Mouse (Mus musculus) liver, embryonic 14.5 days (tissue): ENCODE results near the gene Zfr. TPM values are rescaled to one million over a fixed set of nuclear protein-coding genes. Genes with fewer than 3 reads are reported as not detected.
"Not testable (repeated sequence)": the region's sequence is repeated elsewhere in the genome, so short reads cannot be mapped to it uniquely, and the experiment has no call there.

ENCODE experiments used
- ATAC-seq: fragments of 200-750 bp; cut with Nextera tagmentation; 2 replicates; pipeline ENCODE4 v1.8.0; 2017; ENCODE audit warnings: moderate number of reproducible peaks, mild to moderate bottlenecking, moderate library complexity; ENCODE audit not compliant: insufficient read depth
- DNase-seq, 3 experiments: peaks; one replicate each; pipeline ENCODE4 v3.0.0-alpha.2; 2012 to 2013; ENCODE audit warnings: low read depth in 3 of 3, low spot score in 3 of 3
- H3K27ac ChIP-seq: fragments of 300-500 bp; sonication (generic); 2 replicates; pipeline ENCODE4 v1.5.1; 2014; ENCODE audit warnings: moderate library complexity, mild to moderate bottlenecking, control low read depth, inconsistent platforms
- H3K27me3 ChIP-seq: fragments of 300-500 bp; sonication (generic); 2 replicates; pipeline ENCODE4 v1.6.1; 2014; ENCODE audit warnings: mild to moderate bottlenecking, low read length, moderate library complexity; ENCODE audit not compliant: control insufficient read depth, insufficient read depth
- H3K36me3 ChIP-seq: fragments of 300-500 bp; sonication (generic); replicated peaks from 2 replicates; pipeline ENCODE4 v1.6.1; 2014; ENCODE audit warnings: low read depth; ENCODE audit not compliant: control insufficient read depth, insufficient read depth
- H3K4me1 ChIP-seq, 2 experiments: fragments of 200-500 bp in 1 of 2; fragments of 300-500 bp in 1 of 2; sonication (generic) in 1 of 2; replicated peaks; 2 replicates each; pipeline ENCODE4 v1.6.1; 2012 to 2014; ENCODE audit warnings: antibody characterized with exemption in 1 of 2, inconsistent platforms in 1 of 2, low read length in 1 of 2; ENCODE audit not compliant: control insufficient read depth in 2 of 2, insufficient read depth in 2 of 2
- H3K4me2 ChIP-seq: fragments of 300-500 bp; sonication (generic); 2 replicates; pipeline ENCODE4 v1.6.1; 2014; ENCODE audit warnings: low read depth, mild to moderate bottlenecking, control low read depth, moderate library complexity
- H3K4me3 ChIP-seq, 2 experiments: fragments of 200-500 bp in 1 of 2; fragments of 300-500 bp in 1 of 2; sonication (generic) in 1 of 2; 2 replicates each; pipeline ENCODE4 v1.5.1; 2012 to 2014; ENCODE audit warnings: low read depth in 2 of 2, low read length in 2 of 2, mild to moderate bottlenecking in 2 of 2, control low read depth in 1 of 2, inconsistent platforms in 1 of 2, moderate library complexity in 1 of 2; ENCODE audit not compliant: insufficient read depth in 1 of 2
- H3K9ac ChIP-seq: fragments of 300-500 bp; sonication (generic); replicated peaks from 2 replicates; pipeline ENCODE4 v1.6.1; 2014; ENCODE audit warnings: mild to moderate bottlenecking, control low read depth, moderate library complexity
- H3K9me3 ChIP-seq: fragments of 300-500 bp; sonication (generic); 2 replicates; pipeline ENCODE4 v1.6.1; 2016; ENCODE audit warnings: low read length, mixed read lengths; ENCODE audit not compliant: control insufficient read depth
- CTCF ChIP-seq: IDR thresholded peaks from 2 replicates; pipeline ENCODE4 v1.5.1; 2016; ENCODE audit warnings: antibody characterized with exemption, low read depth, control low read depth
- EP300 ChIP-seq: IDR thresholded peaks from 2 replicates; pipeline ENCODE4 v1.6.1; 2016; ENCODE audit warnings: antibody characterized with exemption, low read depth
- WGBS: fragments of 180-500 bp; shearing (Covaris S2); extraction: QIAGEN DNeasy Blood & Tissue Kit; methylation state at CpG from one replicate; pipeline ENCODE4 v1.1.7; 2014; ENCODE audit not compliant: insufficient replicate concordance; 5-methylcytosine and 5-hydroxymethylcytosine counted together
- polyA plus RNA-seq, 2 experiments: library from polyadenylated mRNA; depleted of rRNA in 1 of 2; stranded (reverse) in 1 of 2; unstranded in 1 of 2; fragments of >200 nt; fragmentation: Nextera tagmentation in 1 of 2; extraction: Ambion mirVana in 1 of 2; gene quantifications; 2 replicates each; pipeline versions ENCODE4 v1.2.1 to v1.2.3; 2012 to 2014

The Zfr gene
- polyA plus RNA-seq, 2 experiments = 21.8 to 42.2 TPM

DNA sequence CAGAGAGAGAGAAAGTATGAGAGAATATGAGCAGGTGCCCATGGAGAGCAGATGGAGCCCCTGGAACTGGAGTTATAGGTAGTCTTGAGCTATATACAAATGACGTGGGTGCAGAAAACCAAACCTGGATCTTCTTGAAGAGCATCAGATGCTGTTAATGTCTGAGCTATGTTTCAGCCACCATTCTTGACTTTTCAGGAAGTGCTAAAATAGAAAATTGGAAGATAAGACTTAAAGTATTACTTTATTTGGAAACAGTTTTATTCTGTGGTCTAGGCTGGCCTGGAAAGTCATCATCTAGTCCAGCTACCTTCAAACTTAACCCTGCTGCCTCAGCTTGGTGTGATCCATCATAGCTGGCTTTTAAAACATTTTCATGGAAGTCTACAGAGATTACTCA lies 7.3 kb downstream of the Zfr start:
- Histone ChIP-seq H3K27ac (no peak overlapping the region), H3K27me3 (no peaks in the 10 kb centered on the region), H3K36me3 (no peaks in the 10 kb centered on the region; the same call in 1 of the 2 replicates), H3K4me2 (no peak overlapping the region), H3K4me1 (peaks cover 2% of the 10 kb centered on the region in 2 experiments; a peak in 3 of 4 replicates), H3K4me3 (no peak overlapping the region), H3K9ac (no peak overlapping the region), H3K9me3 (no peaks in the 10 kb centered on the region)
- no peak for TF ChIP-seq EP300
- no peak for TF ChIP-seq CTCF
- no peak for DNase-seq
- ATAC-seq = no peak
- 70% methylated on average over 1 of the region's 1 CpGs for WGBS

DNA sequence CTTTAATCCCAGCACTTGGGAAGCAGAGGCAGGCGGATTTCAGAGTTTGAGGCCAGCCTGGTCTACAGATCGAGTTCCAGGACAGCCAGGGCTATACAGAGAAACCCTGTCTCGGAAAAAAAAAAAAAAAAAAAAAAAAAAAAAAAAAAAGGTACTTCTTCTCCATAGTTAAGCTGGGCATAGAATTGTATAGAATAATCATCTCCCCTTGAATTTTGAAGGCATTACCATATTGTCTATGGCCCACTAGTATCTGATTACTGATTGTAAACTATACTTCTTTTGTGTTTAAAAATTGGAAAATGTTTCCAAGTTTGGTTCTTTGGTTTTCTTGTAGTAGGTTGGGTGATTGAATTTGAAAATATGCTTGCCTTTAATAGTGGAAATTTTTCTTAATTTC lies 13.2 kb downstream of the Zfr start:
- H3K9ac ChIP-seq, H3K9me3 ChIP-seq, H3K27me3 ChIP-seq, ATAC-seq, H3K36me3 ChIP-seq, H3K4me1 ChIP-seq, DNase-seq, H3K4me2 ChIP-seq, H3K27ac ChIP-seq, H3K4me3 ChIP-seq: not testable (repeated sequence)
- 88% methylated on average over 3 of the region's 3 CpGs for WGBS

DNA sequence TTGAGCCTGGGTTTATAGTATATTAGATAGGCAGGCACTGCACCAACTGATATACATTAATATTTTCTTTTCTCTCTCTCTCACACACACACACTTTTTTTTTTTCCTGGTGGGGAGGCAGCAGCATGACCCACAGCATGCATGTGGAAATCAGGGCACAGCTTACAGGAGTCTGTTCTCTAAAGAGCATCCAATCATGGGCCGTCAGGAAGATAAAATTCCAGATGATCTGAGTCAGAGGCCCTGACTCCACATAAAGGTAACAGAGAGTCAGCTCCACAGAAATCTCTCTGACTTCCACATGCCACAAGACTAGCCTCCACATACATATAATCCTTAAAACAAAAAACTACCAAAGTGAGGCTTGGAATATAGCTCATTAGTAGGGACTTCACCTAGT lies 16.9 kb downstream of the Zfr start:
- no peak overlapping the region for H3K4me3 ChIP-seq
- no peak overlapping the region for H3K27ac ChIP-seq
- H3K4me1 ChIP-seq = peaks cover 0 to 2% of the 10 kb centered on the region in 2 experiments; a peak in 2 of 4 replicates
- ATAC-seq (no peak), DNase-seq (no peak)
- H3K4me2 ChIP-seq = no peak overlapping the region
- H3K9me3 ChIP-seq = no peaks in the 10 kb centered on the region
- no peak overlapping the region; the same call in 1 of the 2 replicates for H3K9ac ChIP-seq
- 81% methylated on average over 1 of the region's 1 CpGs for WGBS
- H3K36me3 ChIP-seq = peaks cover 9% of the 10 kb centered on the region
- H3K27me3 ChIP-seq = no peaks in the 10 kb centered on the region
- no peak for TF ChIP-seq CTCF
- TF ChIP-seq EP300 = no peak

DNA sequence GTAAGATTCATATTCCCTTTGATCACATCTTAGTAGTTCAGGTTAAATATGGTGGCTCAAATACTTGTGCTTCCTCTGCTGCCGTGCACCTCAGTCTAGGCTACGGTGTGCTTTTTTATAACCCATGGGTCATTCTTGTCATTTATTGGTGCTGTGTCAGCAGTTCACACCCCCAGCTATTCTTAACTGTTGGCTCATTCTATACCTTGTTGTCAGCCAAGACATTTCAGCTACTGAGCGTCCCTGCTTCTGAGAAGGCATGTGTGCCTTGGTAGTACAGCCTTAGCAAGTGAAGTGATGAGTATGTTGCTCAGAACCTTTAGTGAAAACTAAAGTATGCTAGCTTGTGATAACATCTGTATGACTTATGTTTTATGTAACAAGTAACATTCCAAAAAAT lies 17.7 kb downstream of the Zfr start:
- no peak overlapping the region for H3K4me3 ChIP-seq
- WGBS = 69% methylated on average over 3 of the region's 3 CpGs
- H3K4me1 ChIP-seq = peaks cover 0 to 2% of the 10 kb centered on the region in 2 experiments; a peak in 2 of 4 replicates
- DNase-seq (no peak), ATAC-seq (no peak)
- no peak overlapping the region for H3K9ac ChIP-seq
- no peaks in the 10 kb centered on the region for H3K9me3 ChIP-seq
- TF ChIP-seq EP300 = no peak
- no peak for TF ChIP-seq CTCF
- H3K27me3 ChIP-seq = no peaks in the 10 kb centered on the region
- no peak overlapping the region for H3K27ac ChIP-seq
- peaks cover 11% of the 10 kb centered on the region for H3K36me3 ChIP-seq
- no peak overlapping the region for H3K4me2 ChIP-seq

DNA sequence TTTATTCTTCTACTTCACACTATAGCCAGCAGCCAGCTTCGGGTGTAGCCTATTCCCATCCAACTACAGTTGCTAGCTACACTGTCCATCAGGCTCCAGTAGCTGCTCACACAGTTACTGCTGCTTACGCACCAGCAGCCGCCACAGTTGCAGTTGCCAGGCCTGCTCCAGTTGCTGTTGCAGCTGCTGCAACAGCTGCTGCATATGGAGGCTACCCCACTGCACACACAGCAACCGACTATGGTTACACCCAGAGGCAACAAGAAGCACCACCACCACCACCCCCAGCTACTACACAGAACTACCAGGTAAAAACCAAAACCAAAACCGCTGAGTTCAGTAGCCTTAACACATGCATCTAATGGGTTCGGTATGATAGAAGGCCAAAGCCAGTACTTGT lies 18.7 kb downstream of the Zfr start:
- TF ChIP-seq EP300 (no peak), CTCF (no peak)
- H3K4me1 ChIP-seq = peaks cover 0 to 6% of the 10 kb centered on the region in 2 experiments; a peak in 2 of 4 replicates
- no peak for ATAC-seq
- H3K9ac ChIP-seq = no peak overlapping the region
- H3K4me3 ChIP-seq = no peak overlapping the region
- DNase-seq = no peak
- 78% methylated on average over 6 of the region's 6 CpGs for WGBS
- H3K4me2 ChIP-seq = no peak overlapping the region
- no peak overlapping the region for H3K27ac ChIP-seq
- peaks cover 21% of the 10 kb centered on the region for H3K36me3 ChIP-seq
- H3K27me3 ChIP-seq = no peaks in the 10 kb centered on the region
- no peaks in the 10 kb centered on the region for H3K9me3 ChIP-seq
